Mouse (Mus musculus): ENCODE measurements around the gene Trappc11.
A peak's percentile ranks its signal among the peaks of the same experiment; 100 is the strongest.

Gene Trappc11

GRCm38 (mm10) chr8:47533344-47534125 lies at the start of gene Trappc11, which contains the start of gene Rwdd4a:
Gene Trappc11, minus strand, starts transcription at chr8:47533470.
Gene Rwdd4a, plus strand, starts transcription at chr8:47533664.
- peak; percentile 97 for DNase-seq (ENCODE audit: low read depth)

- no peak for DNase-seq (ENCODE audit: low read depth)
Observed at GRCm38 (mm10) chr8:47581454-47581853, 48.2 kb upstream of the Trappc11 start.

- DNase-seq (ENCODE audit: low read depth), result no peak
Observed at GRCm38 (mm10) chr8:47573482-47573881, 40.2 kb upstream of the Trappc11 start.

DNA sequence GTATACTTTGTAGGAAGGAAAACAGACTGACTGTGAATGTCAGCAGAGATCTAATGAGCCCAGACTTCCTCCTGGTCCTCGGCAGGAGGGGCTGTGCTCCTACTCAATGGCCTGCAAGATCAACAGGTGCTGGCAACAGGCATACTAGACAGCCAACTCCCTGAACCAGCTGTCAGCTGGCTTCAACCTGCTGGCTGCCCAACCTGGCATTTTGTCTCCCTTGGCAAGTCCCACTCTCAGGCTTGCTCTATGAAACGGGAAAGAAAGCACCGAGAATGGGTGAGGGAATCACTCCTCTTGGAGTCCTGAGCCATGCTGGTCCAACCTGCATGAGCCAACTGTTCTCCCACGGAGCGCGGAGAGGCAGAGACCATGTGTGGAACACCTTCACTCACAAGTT lies 36.9 kb upstream of the Trappc11 start:
- DNase-seq (ENCODE audit: low read depth), result no peak

DNA sequence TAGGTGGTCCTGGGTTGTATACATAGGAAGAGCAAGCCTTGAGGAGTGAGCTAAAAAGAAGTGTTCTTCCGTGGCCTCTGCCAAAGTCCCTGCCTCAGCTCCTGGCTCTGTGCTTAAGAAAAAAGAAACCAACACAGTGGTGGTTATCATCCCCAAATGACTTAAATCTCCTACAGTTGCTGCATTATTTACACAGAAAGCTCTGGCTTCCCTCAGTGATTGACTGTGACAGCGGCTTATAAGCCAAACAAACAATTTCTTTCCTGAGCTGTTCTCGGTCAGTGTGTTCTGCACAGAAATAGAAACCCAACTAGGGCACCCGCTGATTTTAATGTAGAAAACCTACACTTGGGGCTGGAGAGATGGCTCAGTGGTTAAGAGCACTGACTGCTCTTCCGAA lies 34.8 kb upstream of the Trappc11 start:
- no peak for DNase-seq (ENCODE audit: low read depth)

- DNase-seq (ENCODE audit: low read depth), result no peak
Observed at GRCm38 (mm10) chr8:47566551-47566950, 33.3 kb upstream of the Trappc11 start.

GRCm38 (mm10) chr8:47560801-47561200 lies 27.5 kb upstream of the Trappc11 start:
- DNase-seq (ENCODE audit: low read depth), result no peak

DNA sequence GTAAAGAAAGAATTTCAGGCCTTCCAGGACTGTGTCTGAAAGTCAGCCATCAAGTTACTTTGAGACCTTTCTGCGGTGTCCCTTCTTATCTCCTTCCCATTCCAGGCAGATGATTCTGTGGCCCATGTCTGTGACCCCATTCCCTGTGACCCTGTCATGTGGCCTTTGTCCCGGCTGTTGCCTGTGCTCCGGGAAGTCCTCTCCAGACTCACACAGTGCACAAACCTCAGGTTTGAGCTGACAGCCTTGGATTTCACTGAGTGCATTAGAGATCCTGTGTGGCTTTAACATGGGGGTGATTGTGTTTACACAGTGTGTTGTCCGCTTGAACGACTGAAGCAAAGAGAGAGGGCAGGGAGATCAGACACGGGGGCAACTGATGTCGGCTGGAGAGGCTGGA lies 25.0 kb upstream of the Trappc11 start:
- no peak for DNase-seq (ENCODE audit: low read depth)

- no peak for DNase-seq (ENCODE audit: low read depth)
Observed at GRCm38 (mm10) chr8:47556446-47556845, 23.2 kb upstream of the Trappc11 start.

DNA sequence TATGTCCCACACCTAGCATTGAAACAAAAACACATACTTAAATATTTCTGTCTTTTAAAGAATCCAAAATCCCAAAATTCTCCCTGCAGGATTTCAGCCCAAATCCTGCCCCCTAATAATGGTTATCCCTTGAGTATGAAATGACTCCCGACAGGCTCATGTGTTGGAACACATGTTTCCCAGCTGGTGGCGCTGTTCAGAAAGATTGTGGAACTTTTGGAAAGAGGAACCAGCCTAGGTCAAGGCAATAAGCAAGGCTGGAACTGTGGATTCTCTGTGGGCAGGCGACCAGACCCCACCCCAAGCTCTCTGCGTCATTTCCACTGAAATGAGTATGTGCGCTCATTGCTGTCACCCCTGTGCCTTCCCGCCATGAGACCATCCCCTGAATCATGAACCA lies 20.3 kb upstream of the Trappc11 start:
- DNase-seq (ENCODE audit: low read depth), result peak; percentile 14

- no peak for DNase-seq (ENCODE audit: low read depth)
Observed at GRCm38 (mm10) chr8:47547102-47547501, 13.8 kb upstream of the Trappc11 start.

GRCm38 (mm10) chr8:47544094-47544493 lies 10.8 kb upstream of the Trappc11 start:
- no peak for DNase-seq (ENCODE audit: low read depth)

- no peak for DNase-seq (ENCODE audit: low read depth)
Observed at GRCm38 (mm10) chr8:47542746-47543145, 9.5 kb upstream of the Trappc11 start.

- no peak for DNase-seq (ENCODE audit: low read depth)
Observed at GRCm38 (mm10) chr8:47538323-47538722, 5.1 kb upstream of the Trappc11 start.

DNA sequence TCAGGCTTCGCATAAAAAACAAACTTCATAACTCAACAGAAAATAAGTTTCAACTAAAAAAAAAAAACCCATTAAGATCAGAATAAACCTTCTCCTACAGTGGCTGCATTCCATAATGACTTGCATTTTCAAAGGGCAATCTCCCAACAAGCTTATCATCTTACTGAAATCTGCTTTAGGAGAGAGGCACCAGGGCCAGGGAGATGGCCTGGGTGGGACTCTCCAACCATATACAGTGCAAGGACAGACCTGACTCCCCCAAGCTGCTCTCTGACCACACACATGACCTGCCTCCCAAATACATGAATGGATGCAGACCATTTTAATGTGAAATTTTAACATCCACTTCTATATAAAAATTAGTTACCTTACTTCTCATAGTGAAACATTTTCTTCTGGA lies 5.2 kb downstream of the Trappc11 start:
- DNase-seq (ENCODE audit: low read depth), result no peak

DNA sequence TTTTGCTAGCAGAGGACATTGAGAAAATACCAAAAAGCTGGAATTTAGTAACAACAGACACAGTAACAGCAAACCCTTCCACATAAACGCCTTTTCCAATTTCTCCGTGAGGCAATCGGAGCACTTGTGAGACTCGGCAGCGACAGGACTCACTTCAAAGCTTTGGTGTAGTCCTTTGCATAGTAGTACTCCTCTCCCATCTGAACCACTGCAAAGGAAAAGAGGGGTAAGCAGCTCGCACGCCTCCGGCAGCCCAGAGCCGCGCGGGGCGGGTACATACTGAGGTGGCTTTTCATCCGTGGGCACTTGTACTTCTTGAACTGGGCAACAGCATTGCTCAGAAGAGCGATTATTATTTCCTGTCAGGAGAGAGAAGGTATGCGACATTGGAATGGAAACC lies 19.7 kb downstream of the Trappc11 start:
- no peak for DNase-seq (ENCODE audit: low read depth)

GRCm38 (mm10) chr8:47510930-47511329 lies 22.3 kb downstream of the Trappc11 start:
- no peak for DNase-seq (ENCODE audit: low read depth)

DNA sequence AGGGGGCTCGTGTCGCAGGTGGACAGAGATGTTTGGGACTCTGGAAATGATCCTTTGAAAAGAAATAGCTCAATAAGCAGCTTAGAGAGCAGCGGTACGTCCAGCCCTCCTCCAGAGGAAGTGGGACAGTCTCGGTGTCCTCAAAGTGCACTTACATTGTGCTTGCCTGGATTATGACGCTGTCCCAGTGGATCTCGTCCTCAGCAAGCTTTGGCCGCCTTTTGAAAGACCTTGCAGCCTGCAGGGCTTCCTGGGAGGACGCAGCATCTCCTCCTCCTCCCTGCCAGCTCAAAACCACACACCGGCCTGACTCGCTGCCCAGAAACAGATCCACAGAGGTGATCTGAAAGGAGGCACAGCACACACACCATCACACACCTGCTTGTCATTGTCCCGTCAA lies 27.8 kb downstream of the Trappc11 start:
- DNase-seq (ENCODE audit: low read depth), result no peak

- DNase-seq (ENCODE audit: low read depth), result no peak
Observed at GRCm38 (mm10) chr8:47502546-47502945, 30.7 kb downstream of the Trappc11 start.

DNA sequence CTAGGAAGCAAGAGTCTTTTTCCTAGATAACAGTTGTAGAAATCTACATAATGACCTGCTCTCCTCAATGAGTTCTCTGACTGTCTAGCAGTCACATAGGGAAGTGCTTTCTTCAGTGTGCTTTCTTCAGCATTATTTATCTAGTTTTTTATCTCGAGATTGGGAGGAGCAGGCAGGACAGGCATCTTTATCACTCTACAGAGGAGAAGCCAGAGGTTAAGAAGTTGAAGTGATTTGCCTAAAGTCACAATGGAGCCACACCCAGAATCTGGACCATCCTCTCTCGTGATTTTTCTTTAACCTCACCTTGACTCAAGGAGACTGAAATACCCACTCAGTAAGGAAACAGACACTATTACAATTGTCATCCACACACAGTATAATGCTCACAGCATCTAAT lies 31.3 kb downstream of the Trappc11 start:
- no peak for DNase-seq (ENCODE audit: low read depth)

DNA sequence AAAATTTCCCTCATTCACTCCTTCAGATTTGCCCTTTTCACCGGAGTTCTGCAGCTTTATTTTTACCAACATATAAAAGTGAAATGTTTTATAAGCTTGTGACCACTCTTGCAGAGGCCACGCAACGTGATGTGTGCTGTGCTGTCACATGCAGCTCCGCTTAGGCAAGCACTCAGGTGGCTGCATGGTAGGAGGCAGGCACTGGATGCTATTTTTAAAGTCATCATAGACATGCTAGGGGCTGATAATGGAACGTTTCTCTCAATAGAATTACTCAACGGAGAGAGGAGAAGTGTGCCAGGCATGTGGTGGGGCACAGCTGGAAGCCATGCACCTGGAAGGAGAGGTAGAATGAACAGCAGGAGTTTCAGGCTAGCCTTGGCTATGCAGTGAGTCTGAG lies 37.8 kb downstream of the Trappc11 start:
- DNase-seq (ENCODE audit: low read depth), result no peak

DNA sequence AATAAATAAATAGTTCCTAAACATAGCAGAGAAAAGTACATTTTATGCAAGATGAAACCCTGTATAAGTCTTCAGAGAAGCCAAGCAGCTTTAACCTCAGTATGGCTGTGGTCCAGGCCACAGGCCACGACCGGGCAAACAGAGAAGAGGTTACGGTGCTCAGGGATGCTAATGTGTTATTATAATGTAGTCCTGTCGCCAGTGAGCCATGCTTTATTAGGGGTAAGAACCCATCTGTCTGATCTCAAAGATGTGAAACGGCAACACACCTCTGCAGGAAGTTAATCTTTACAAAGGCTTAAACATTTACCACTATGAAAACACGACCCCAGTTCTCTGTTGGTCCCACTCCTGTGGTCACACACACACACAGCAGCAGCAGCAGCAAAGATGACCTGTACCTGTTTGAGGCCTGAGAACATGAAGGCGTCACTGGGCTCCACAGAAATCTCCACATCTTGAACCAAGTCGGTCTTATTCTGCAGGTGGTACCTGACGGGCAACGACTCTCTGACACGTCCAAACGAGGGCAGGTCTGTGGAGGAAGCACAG lies 38.6 kb downstream of the Trappc11 start:
- DNase-seq (ENCODE audit: low read depth), result no peak

DNA sequence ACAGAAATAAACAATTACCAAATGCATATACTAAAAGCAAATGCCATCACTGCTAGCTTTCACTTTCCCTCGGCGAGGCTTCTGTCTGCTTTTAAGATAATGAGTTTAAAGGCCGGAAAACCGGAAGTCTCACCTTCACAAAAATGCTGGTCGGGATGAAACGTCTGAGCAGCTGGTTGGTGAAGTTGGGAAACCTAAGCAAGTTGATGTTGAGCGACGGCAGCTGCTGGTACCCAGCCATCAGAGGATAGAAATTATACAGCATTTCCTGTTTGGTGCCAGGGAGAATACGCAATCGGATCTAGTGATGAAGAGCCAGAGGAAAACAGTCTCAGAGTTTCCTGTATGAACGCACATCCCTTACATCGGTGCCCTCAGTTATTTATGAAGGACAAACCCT lies 40.2 kb downstream of the Trappc11 start:
- DNase-seq (ENCODE audit: low read depth), result no peak

- DNase-seq (ENCODE audit: low read depth), result no peak
Observed at GRCm38 (mm10) chr8:47487231-47487630, 46.0 kb downstream of the Trappc11 start.
